Mouse (Mus musculus): Measurements from ENCODE around the gene Gm2237.
"Not testable (repeated sequence)": the region's sequence is repeated elsewhere in the genome, so short reads cannot be mapped to it uniquely, and the experiment has no call there.

Gene Gm2237

GRCm38 (mm10) chr14:19584804-19585667 is at the start of gene Gm2237:
TSS of gene Gm2237 (minus strand) at chr14:19585135.
- DNase-seq (ENCODE audit: low spot score in 2 of 2): peak in 1 of 2 experiments; percentile 55

- DNase-seq (ENCODE audit: low spot score in 2 of 2): not testable (repeated sequence)
Measured at GRCm38 (mm10) chr14:19602481-19602880, 17.5 kb upstream of the Gm2237 start, which contains the start of gene Gm5458. TSS of gene Gm5458 (minus strand) at chr14:19602581.

GRCm38 (mm10) chr14:19549863-19550262 is 35.1 kb downstream of the Gm2237 start, which contains the start of gene Gm2244:
TSS of gene Gm2244 (minus strand) at chr14:19549963.
- not testable (repeated sequence) for DNase-seq (ENCODE audit: low spot score in 2 of 2)

Data from heart, adult 9 months (tissue).